Mouse (Mus musculus) T-helper 1 cell (primary cell): ENCODE results near the gene Nkx6-2.

Experiments
- in situ Hi-C: fragments of 300-600 bp; cut with MboI, MseI; formaldehyde crosslinking; loops from one replicate; pipeline ENCODE4 v1.15.1; 2025; ENCODE audit warnings: high pct_unique_total_duplicates

Nkx6-2 gene

DNA sequence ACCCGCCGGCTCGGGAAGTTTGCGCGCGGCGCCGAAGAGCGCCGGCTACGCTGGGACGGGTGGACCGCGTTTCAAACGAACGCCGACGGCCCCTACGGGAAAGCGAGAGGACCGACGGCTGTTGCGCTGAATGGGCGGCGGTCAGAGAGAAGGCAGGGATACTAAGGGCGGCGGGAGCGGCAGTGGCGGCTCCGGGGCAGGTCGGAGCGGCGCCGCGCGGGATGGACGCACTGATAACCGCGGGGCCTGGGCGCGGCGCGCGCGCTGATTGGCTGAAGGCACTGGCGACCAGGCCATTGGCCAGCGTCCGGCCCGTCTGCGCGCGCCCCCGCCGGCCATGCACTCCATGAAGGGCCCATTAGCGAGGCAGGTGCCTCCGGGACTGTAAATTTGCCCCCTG is at the start of gene Nkx6-2:
Gene Nkx6-2, minus strand, starts transcription at position 203 of the 400 bp plus-strand sequence.
- in situ Hi-C loops = no loop called here

DNA sequence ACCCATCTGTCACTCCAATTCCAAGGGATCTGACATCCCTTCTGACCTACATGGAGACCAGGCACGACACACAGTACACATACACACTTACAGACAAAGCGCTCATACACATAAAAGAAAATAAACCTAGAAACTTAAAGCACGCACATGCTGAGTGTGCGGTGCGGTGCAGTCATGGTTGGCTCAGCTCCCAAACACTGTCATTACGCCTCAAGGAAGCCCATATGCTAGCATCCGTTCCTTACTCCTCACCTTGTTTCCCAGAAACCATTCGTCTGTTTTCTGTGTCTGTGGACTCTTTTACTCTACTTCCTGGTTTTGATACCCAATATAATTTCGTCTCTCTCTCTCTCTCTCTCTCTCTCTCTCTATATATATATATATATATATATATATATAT is 42.6 kb upstream of the Nkx6-2 start:
- in situ Hi-C loops = no loop called here

- in situ Hi-C loops = no loop called here
Measured at GRCm38 (mm10) chr7:139622568-139622967, 40.0 kb upstream of the Nkx6-2 start.

GRCm38 (mm10) chr7:139615767-139616766 is 33.5 kb upstream of the Nkx6-2 start:
- in situ Hi-C loops = no loop called here

DNA sequence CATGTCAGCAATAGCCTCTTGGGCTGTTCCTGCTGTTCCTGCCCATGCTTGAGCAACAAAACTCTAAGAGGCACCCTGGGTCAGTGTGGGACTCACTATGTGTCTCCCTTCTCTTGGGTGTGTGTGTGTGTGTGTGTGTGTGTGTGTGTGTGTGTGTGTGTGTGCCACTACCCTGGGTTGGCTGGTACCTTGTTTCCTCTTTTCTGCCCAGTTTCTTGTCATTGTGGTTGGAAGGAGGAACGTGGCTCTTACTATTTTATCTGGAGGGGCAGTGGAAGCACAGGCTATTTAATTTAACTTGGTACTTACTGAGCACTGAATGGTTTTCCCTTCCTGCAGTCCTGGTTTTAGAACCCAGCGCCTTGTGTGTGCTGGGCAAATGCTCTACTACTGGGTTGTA is 27.7 kb upstream of the Nkx6-2 start:
- in situ Hi-C loops = no loop called here

DNA sequence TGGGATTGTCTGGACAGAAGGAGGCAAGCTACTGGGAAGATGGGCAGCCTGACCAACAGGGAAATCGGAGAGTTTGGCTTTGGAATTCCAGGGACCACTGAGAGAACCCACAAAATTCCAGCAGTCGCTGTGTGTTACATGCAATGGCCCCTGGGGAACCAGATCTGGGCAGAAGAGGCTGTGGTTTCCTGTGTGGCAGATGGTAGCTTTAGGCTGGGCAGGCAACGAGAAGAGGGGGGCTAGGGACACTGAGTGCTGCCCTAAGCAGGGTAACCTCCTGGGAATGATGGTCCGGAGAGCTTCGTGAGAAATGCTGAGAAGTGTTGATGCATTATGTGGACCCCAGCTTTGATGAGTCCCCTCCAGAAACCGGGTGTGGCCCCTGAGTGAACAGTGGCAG is 13.3 kb upstream of the Nkx6-2 start:
- in situ Hi-C loops = no loop called here

DNA sequence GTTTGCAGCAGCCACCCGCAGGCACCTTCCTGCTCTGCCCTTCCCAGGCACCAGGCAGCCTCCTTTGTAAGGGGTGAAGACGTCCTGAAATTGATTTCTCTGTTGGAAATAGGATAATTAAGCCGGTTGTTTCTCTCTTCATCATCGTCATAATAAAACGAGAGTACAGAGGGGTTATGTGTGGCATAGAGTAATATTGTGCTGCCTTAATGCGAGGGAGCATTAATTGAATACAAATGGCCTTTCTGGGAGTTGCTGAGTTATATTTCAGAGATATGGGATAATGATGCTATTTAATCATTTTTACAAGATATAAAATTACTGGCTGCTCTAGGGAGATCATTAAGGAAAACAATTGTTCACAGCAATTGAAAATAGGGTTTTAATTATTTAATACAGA is 12.7 kb upstream of the Nkx6-2 start:
- in situ Hi-C loops = no loop called here

- in situ Hi-C loops = no loop called here
Measured at GRCm38 (mm10) chr7:139591311-139591710, 8.7 kb upstream of the Nkx6-2 start.

- in situ Hi-C loops = no loop called here
Measured at GRCm38 (mm10) chr7:139590302-139590701, 7.7 kb upstream of the Nkx6-2 start.

DNA sequence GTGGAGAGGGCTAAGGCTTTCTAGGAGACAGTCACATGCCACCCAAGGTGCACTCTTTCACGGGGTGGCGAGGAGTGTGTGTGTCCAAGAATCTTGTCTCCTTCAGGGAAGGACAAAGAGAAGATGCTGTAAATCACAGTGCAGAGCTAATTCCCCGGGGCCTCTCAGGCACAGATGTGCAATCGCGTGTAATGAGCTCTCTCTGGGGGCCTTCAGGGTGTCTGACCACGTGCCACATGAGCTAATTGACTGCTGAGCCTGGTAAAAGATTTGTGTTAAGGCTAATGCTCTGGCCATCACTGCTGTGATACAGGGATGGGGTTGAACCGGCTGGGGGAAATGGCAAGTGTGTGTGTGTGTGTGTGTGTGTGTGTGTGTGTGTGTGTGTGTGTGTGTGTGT is 5.3 kb upstream of the Nkx6-2 start:
- in situ Hi-C loops = no loop called here

DNA sequence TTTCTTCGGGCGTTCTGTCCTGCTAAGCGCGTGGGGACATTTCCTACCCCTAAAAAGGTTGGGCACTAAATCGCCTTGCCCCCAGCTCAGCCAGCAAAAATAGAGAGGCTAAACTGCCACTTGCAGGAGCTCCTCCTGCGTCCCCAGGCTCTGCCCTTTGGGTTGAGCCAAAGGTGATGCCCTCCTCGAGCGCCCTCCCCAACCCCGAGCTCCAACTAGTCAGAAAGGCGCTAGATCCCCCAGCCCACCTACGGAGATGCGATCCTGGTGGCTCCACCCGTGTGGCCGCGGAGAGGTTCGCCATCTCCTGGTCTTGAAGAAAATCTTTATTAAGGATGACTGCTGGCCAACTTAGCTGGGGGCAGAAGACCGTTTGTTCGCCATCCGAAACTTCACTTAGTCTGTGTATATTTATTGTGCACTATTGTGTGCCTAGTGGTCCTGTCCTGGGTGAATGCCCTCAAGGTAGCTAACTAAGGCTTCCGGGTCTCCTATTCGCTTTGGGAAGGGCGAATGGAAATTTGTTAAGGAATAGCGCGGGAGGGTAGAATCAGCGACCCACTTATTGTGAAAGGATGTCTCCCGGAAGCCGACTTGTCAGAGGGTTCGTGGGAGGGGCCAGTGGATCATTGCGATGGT is 2.7 kb upstream of the Nkx6-2 start:
- in situ Hi-C loops = no loop called here

DNA sequence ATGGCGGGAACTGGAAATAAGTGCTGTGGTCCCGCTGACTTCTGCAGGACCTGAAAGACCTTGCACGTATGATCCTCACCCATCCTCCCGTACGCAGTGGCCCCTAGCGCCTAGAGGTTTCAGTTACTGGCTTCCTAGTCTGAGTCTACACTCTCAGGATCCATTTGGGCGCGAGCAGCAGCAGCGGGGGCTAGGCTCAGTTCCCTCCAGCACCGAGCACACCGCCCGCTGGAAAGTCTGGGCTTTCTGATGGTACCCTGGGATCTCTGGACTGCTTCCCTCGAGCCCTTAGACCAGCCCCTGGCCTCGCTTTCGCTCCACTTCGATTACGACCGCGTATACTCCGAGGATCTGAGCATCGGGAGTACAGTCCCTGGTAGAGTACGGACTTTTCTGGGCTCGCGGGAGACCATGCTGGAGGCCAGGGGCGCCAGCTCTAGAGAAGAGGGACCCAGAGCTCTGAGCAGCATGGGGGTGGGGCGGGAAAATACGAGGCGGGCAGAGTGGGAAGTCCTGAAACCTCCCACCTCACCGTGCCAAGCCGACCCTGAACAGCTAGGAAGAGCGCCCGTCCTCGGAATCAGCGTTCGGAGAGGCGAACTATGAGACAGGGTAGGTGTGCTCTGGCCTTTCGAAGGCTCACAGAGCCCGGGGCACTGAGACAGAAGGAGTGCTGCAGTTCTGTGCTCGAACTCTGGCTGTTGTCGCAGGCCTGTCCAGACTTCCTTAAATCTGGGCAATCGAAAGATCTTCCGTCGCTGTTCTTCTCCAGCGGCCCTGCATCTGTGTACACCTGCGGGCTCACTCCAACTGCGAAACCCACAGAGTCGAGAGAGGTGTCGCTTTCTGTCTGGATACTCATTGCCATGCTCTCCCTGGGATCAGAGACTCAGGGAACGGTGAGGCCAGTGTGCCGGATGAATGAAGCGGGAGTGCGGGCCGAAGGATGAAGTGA is 1.9 kb upstream of the Nkx6-2 start:
- in situ Hi-C loops = no loop called here

DNA sequence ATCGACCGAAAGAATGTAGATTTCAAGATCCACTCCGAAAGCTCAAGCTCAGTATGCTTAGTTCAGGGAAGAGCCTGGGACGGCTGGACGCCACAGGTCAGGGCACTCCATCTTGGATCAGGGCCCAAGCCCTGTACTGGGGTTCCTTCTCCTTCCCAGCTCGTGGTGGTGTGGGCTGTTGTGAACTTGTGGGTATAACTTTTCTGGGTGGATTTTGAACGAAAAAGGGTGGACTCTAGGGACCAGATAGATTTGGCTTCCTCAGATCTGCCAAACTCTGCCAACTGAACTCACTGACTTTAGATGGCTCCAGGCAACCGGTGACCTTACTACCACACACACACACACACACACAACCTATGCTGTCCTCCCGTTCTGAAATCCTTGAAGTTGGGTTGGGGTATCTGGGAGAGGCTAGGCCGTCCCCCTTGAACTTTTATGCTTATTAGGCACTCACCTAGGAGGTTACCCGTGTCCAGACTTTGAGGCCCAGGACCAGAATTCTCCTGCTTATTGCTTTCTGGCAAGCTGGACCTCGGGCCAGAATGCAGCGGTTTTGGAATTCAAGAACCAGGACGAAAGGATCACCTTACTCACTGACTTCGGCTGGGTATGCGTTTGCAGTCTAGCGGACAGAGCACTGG is 619 bp upstream of the Nkx6-2 start:
- in situ Hi-C loops = no loop called here

DNA sequence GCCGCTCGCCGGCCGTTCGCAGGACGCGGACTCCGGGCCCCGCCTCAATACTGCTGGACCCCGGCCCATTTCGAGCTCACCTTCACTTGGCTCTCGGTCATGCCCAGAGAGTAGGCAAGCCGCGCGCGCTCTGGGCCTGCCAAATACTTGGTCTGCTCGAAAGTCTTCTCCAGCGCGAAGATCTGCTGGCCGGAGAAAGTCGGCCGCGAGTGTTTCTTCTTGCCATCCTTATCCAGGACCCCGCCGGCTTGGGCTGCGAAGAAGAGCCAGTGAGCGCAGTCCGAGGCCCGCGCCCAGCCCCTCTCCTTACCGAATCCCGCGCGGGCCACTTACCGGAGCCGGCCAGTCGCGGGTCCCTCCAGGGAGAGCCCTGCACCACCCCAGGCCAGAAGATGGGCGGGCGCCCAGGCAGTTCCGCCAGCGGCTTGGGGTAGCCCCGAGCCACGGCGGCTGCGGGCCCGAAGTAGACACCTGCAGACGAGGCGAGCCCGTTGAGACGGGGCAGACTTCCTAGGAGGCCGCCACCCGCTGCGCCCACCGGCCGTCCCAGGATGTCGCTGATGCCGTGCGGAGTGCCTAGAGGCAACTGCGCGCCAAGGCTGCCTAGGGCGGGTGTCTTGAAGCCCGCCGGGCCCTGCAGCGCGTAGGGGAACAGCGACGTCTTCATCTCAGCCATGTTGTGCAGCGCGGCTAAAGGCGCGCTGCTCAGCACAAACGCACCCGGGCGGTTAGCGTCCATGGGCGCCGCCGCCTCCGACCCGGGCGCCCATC is 611 bp downstream of the Nkx6-2 start:
- in situ Hi-C loops = no loop called here

GRCm38 (mm10) chr7:139580851-139581775 is 1.5 kb downstream of the Nkx6-2 start:
- in situ Hi-C loops = no loop called here

DNA sequence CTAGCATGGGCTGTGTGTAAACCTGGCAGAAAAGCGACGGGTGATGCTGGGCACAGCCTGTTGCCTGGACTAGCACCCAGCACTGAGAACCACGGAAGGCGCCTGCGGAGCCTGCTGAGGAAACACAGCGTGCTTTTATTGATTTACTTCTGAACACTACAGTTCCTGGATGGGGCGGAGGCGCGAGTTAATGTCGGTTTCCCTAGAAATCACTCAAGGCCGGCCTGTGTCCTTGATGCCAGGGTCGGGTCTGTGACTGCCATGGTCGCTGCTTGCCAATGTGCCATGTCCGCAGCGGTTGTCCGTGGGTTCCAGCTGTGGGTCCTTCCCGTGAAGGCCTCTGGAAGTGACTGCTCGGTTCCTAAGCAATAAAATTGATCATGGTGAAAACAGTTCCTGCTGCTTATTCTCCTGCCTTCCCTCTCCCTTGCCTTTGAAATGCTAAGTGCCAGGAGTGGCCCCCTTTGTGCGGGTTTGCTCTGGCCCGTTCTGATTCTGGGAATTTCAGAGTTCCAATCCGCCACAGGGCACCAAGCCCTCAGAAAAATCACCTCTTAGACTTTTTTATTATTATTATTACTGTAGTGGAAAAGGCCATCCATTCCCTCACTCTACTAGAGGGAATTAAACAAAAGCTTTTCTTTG is 3.2 kb downstream of the Nkx6-2 start:
- in situ Hi-C loops = no loop called here

GRCm38 (mm10) chr7:139576064-139576686 is 6.4 kb downstream of the Nkx6-2 start:
- in situ Hi-C loops = no loop called here

DNA sequence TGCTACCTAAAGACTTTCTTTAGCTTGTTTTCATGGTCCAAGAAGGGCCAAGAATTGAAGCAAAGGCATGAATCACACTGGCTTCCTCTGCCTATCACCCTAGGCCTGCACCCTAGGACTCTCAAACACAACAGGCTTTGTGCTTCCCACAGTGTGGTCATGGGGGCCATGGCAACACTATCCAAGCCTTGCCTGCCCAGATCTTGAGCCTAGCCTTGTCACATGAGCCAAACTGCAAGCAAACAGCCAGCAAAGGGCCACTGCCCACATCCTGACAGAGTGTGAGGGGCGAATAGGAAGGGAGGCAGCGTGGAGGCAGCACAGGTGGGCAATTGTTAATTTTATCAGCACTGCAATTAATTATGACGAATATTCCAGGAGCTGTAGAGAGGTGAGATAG is 9.9 kb downstream of the Nkx6-2 start:
- in situ Hi-C loops = no loop called here
